23 mouse cellular contexts compared by ENCODE assay signal in genomic region chr4:147976237-147976636, GRCm38 (mm10). TPM values are rescaled to one million over a fixed set of nuclear protein-coding genes. Genes with fewer than 3 reads are reported as not detected.
"Had no signal": no experiment of that assay in that cellular context is flagged by ENCODE, and none has a peak within 500 bp of the region (broad histone marks: within the 10 kb centered on the region; RNA-seq: fewer than 3 reads in every experiment).

No protein-coding gene starts in this region.

- DNase-seq: retina, postnatal 1 day; right cerebral cortex, adult 18-20 months; right cerebral cortex, postnatal 14 days; right cerebral cortex, postnatal 25 days; right cerebral cortex, postnatal 4 days; spleen, adult 18-20 months; thymus, adult 18-20 months; thymus, adult 2 months; thymus, postnatal 14 days; thymus, postnatal 25 days; thymus, postnatal 36 days; thymus, postnatal 4 days had no signal

- H3K36me3 ChIP-seq: neural tube, embryonic 13.5 days; neural tube, embryonic 15.5 days; stomach, embryonic 15.5 days had no signal

- H3K27me3 ChIP-seq: neural tube, embryonic 13.5 days; neural tube, embryonic 15.5 days; stomach, embryonic 15.5 days had no signal

- H3K4me2 ChIP-seq: neural tube, embryonic 13.5 days; neural tube, embryonic 15.5 days; stomach, embryonic 15.5 days had no signal

- H3K9me3 ChIP-seq: neural tube, embryonic 15.5 days; stomach, embryonic 15.5 days had no signal

- H3K4me1 ChIP-seq: neural tube, embryonic 13.5 days; neural tube, embryonic 15.5 days; stomach, embryonic 15.5 days had no signal

- H3K27ac ChIP-seq: neural tube, embryonic 13.5 days; neural tube, embryonic 15.5 days; stomach, embryonic 15.5 days; stomach, postnatal 0 days had no signal

- H3K9ac ChIP-seq: neural tube, embryonic 13.5 days; neural tube, embryonic 15.5 days; stomach, embryonic 15.5 days had no signal

- H3K4me3 ChIP-seq: neural tube, embryonic 13.5 days; neural tube, embryonic 15.5 days; stomach, embryonic 15.5 days had no signal

RNA-seq across cellular contexts. Expression of gene Nppb, which starts 9.4 kb away (rescaled TPM):
- total RNA-seq: neutrophil, adult 5-6 weeks had no signal
- polyA plus RNA-seq: small intestine, adult 2 months; spleen, adult 2 months; stomach, embryonic 14.5 days; stomach, embryonic 15.5 days; stomach, embryonic 16.5 days; stomach, postnatal 0 days; testis, adult 2 months; urinary bladder, adult 2 months had no signal

RNA-seq across cellular contexts. Expression of gene Nppa, which starts 24.3 kb away (rescaled TPM):
- total RNA-seq: neutrophil, adult 5-6 weeks had no signal
- polyA plus RNA-seq: small intestine, adult 2 months; testis, adult 2 months had no signal
